Mouse (Mus musculus) ovary, adult 18-20 months (tissue): ENCODE data around the gene Ccdc39.

Experiments used
- DNase-seq: peaks from one replicate; pipeline ENCODE4 v3.0.0; 2022; ENCODE audit warnings: low spot score, mixed read lengths

The Ccdc39 gene

DNA sequence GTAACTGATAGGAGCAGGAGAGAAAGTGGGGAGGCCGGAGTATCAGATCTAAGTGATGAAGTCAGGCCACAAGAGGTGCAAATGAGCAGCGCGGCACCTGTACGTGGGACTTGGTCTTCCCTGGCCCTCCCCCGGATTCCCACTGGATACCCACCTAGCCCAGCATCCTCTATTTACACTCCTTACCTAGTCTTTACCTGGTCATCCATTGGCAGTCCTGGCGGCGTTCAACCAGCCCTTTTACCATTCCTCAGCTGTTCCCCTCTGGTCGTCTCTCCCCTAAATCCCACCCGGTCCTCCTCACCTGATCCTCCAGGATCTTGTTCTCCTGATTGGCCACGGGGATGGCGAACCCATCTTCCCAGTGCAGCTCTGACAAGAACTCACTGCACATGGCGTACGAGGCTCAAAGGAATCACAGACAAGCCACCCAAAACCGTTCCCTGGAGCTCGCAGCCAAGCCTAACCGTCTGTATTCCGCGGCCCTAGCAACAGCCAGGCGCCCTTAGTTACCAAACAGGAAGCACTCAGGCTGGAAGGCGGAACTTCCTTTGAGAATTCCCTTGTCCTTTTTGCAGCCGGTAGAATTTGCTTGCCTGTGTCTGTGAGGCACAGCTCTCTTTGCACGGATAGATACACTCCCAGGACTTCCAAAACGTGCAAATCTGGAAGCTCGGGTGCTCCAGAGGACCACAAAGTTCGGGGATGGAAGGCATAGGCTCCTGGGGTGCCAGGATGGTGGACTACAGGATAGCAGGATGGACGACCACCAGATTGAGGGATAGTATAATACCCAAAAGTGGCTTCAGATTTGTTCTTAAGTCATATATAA, at the start of gene Ccdc39:
TSS of gene Ccdc39 (minus strand) at position 510 of the 832 bp plus-strand sequence.
- peak; percentile 52 for DNase-seq

DNA sequence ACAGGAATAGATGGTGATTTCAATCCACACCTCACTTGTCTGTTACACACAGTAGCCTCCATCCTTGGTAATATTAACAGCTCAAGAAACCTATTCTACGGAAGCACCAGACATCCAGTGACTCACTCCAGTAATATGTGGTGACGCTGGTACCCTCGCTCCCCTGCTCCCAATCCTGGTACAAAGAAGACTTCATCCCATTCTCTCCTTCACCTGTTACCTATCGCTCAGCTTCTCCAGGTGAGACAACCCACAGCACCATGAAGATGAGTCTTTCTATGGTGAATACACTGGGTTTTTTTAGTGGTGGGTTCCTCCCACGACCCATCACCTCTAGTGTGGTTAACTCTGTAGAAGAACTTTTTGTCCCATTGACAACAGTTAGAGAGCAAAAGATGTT, 49.3 kb upstream of the Ccdc39 start:
- DNase-seq = no peak

DNA sequence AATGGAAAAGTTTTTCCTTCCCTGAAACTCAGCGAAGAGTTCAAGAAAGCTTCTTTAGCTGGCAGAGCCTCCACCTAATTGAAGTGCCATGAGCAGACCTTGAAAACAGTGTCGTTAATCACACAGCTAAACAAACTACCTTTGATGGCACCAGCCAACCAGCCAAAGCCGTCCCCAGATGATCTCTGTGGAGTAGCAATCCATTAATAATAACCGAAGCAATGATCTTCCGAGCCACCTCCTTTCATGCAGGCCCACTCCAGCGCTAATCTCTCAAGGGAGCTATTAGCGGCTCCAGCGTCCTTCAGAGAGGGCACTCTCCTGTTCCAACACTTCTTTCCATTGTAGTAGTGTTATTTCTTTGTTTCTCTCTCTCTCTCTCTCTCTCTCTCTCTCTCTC, 43.3 kb upstream of the Ccdc39 start:
- no peak for DNase-seq

DNA sequence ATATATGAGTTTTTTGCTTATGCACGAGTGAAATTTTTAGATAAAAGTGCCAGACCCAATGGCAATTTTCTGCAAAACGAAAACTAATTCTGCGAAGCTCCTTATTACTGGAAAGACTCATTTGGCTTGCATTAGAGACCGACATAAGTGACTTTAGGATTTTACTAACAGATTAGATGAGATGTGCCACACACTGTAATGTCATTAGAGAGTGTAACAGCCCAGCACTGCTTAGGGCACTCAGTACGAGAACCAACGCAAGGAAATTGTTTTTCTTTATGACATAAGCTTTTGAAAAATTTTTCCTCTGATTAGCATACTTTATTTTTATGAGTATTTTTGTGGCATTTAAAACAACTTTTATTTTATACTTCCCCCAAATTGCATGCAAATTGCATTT, 39.0 kb upstream of the Ccdc39 start:
- DNase-seq = no peak

DNA sequence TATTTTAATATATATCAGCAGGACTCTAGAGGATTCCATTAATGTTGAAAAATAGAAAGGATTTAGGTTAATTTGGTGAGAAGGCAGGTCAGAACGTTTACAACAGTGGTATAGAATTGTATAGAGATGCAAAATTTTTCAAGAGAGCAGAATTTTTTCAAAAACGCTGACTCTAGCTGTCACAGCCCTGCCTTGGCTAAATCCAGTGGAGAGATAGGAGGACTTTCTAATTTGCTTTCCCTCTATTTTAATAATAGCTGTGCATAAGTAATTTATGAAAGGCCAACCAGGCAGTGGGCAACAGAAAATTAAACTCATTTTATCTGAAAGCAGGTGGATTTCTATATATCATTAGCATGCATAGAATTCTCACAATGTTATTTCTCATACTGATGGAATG, 38.6 kb upstream of the Ccdc39 start:
- no peak for DNase-seq

DNA sequence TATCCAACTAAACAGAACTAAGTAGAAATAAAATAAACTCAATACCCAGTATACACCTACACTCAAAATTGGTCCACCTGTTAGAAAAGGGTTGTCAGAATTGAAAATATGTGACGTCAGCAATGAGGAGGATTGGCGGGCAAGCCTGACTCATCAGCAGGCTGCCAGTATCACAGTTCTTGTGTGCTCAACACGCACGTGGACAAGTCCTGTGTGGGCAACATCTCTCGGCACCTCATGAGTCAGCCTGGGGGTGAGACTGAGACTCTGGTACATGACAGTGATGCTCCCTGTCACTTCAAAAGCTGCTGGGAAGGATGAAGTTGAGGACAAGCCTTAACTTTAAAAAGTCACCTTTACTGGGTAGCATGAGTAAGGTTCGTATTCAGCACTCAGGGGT, 34.6 kb upstream of the Ccdc39 start:
- no peak for DNase-seq

DNA sequence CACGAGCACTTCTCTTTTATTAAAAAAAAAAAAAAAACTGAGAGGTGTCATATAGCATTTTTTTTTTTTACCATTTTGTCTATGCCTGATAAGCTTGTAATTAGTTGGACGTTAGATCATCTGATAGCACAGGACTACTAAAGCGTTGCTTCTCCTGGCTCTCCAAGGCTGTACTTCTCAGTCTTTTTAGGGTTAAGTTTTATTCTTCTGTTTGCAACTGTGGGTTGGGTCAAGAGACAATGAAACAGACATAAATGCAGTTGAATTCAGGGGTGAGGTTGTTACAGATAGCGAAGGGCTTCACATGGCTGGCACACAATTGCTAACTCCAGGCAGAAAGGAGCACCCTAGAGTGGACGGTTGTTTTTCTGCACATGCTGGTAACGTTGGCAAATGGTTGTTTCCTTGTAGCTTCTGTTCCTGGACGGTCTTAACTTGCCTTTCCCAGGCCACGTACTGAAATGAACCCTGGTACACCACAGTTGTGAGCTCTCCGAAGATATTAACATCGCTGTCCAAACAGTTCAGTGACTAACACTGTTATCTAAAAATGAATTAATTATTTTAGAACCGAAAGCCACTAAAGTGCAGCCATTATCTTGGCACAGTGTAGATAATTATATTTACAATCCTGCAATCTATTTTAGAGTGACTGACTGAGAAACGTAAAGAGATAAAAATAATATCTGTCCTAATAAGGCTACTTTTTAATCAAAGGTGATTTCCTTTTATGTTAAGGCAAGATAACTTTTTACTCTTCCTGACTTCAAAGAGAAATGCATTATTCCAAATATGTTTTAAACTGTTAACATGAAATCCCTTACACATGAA, 30.6 kb upstream of the Ccdc39 start:
- DNase-seq = no peak

DNA sequence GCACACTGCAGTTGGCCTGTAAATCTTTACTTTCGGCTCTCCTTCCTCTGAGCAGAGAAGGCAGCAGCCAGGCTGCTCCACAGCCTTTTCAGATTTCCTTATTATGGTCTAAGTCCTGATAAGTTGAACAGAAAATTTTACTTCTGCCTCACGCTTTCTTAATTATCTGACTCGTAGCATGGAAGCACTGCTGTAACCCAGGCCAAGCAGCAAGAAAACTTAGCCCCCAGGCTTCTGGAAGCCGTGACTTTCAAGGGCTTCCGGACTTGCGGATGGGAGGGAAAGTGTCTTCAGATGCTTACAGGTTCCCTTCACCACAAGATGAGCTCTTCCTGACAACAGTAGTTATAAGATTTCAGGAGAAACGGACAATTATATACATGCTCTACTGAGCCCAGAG, 29.7 kb upstream of the Ccdc39 start:
- no peak for DNase-seq

DNA sequence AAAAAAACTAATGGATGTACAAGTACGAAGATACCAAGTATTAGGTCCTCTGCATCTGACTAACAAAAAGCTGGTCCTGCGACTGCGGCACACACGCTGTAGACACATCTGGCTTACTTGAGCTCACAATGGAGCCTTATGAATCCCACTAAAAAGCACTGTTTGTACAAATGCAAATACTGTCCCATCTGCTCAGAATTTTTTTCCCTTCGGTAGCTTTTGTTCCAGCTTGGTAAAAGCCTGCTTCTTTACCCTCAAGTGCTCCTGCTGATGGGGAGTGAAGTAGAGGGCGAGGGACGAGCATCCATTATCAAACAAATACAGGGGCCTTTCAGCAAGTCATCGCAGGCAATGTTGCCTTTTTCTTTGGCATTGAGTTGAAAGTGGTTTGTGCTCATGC, 29.3 kb upstream of the Ccdc39 start:
- no peak for DNase-seq

DNA sequence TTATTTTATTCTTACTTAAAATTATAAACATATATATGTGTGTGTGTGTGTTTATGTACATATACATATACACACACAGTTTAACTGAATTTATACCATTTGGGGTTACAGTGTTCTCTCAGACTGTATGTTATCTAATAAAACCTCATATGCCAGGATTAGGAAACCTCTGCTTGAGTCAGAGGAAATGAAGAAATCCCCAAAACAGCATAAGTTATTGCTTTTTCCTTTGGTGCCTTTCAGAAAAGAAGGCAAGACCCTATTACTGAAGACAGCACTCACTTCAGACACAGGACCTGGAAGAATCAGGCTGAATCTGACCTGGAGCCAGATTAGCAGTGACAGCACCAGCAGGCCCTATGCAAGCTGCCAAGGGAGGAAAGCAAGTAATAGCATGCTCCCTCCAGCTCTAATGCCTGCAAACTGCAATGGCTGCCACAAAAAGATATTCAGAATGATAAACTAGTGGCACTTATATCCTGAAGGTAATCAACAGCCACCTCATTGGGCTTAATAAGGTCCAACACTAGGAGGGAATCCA, 20.0 kb upstream of the Ccdc39 start:
- no peak for DNase-seq

DNA sequence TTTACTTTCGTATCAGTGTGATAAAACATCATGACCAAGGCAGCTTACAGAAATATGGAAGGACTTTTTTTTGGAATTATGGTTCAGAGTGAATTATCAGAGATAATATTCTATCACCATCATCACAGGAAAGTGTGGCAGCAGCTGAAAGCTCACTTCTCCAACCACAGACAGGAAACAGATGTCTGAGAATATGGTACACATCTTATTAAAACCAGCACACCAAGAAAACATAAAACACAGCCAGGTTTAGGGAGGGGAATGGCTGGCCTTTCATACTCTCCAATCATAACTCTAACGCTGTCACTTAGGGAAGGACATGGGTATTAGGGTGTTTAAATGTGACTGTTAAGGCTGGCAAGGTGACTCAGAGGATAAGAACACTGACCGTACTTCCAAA, 14.8 kb upstream of the Ccdc39 start:
- DNase-seq = no peak

DNA sequence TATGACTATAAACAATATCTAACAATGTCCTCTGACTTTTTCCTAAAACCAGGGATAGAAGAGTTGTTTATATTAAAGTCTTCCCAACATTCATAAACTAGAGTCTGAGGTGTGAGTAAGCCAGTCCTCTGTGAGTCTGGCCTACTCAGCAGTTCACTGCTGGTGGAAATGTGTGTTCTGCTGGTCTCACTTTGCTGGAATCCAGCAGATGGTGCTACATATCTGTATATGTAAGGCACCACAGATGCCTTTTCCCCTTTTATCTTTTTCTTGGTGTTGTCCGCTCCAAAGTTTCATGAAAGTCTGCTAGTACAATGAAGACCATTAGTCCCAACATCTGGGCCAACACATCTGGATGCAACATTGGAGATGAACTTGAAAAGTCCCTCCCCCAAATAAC, 9.0 kb upstream of the Ccdc39 start:
- DNase-seq = no peak

DNA sequence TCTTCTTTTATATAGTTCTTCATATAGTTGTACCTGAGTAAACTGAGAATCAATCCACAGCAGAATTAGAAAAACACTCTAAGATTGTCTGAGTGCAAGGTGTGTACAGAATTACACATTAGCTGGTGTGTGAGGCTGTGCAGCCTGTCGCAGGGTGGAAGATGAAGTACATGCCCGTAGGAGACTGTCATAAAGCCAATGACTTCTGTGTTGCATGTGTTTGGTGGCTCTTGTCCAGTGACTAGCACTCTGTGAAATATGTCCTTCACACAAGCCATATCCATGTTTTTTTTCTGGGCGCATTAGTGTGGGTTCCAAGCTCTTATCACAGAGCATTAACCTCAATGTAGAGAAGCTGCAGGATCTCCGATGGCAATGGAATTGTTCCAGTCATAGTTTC, 6.7 kb upstream of the Ccdc39 start:
- no peak for DNase-seq

DNA sequence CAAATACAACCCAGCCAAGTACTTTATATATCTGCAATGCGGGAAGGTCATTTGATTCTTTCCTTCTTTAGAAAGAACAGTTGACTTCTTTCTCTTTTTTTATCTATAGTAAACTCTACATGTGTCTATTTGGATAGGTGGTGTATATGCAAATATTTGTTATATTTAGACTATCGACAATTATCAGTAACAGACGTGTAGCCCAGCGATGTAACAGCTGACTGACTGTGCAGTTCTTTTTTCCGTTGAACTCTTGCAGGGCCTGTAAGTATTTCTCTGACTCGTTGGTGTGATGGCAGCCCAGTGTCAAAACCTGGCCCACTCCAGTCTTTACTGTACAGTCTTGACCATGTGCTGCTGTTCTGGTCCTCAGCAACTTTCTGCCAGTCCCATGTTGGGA, 2.5 kb upstream of the Ccdc39 start:
- no peak for DNase-seq

DNA sequence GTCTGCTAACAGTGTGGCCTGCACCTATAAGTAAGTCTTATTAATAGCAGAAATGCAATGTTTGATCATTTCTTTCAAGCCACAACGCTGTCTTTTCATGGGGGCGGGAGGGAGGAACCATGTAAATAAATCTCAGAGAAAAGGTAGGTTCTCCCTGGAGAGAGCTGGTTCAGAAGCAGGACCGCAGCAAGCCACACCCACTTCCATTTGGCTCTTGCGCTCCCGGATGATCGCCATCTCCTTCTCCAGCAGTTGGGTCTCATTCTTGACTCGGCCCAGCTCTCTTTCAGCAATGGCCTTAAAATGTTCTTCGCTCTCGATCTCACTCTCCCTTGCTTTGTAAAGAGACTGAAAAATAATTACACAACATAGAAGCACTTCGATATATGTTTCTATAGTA, 5.2 kb downstream of the Ccdc39 start:
- no peak for DNase-seq

DNA sequence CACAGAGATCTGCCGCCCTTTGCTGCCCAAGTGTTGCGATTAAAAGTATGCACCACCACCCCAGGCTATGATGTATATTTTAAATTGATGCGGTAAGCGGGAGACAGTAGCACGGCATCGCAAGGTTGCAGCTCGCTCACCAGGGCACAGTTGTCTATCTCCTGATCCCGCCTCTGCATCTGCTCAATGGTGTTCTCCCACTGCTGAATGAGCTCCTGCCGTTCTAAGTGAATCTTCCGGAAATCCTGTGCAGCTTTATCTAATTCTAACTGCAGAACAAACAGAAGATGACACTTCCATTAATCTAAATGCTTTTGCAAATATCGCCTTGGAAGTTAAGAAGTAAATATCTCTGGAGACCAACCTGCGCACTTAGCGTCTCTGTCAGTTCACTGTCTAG, 7.5 kb downstream of the Ccdc39 start:
- DNase-seq = no peak

DNA sequence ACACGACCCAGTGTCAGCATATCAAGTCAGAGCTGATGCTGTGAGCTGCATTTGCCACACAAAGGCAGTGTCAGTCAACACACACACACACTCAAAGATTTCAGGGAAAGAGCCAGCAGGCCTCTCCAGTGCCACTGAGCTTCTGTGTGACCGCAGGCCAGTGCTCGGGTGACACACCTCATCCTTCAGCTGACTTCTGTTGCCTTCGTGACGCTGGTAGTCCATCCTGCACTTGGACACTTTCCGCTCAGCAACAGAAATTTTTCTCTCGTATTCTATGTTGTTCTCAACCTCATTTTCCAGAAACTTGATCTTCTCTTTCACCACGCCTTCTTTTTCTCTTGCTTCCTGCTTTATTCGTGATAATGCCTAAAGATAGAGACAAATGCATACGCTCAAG, 11.8 kb downstream of the Ccdc39 start:
- no peak for DNase-seq

DNA sequence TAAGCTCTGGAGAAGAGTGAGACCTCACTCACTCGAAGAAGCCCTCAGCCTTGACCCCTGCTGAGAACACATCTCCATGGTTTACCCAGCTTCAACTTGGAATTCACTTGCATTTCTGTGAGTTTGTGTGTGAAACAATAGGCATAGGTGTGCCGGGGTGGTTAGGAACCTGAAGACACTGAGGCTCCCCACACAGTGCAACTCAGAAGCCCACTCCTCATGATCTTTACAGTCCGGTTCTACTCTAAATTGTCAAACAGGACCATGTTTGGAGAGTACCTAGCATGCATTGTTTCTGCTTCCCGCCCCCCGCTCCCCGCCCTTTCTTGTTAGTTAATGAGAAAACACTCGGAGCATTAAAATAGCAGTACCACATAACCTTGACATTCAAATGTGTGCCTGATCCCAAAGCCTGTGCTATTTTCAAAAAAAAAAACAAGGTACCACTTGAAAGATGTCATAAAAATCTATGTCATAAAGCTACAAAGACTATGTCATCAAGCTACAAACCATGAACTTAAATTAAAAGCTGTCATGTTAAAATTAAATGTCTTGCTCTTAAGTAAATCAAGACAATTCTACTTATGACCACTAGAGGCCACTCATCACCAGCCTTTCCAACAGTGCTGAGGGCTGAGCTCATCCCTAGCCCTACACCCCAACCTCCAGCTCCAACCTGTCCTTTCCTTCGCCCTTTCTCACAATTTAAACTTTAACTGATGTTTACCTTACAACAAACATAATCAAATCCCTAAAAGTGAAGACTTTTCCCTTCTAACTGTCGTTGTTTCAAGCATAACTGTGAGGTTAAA, 19.8 kb downstream of the Ccdc39 start:
- no peak for DNase-seq

DNA sequence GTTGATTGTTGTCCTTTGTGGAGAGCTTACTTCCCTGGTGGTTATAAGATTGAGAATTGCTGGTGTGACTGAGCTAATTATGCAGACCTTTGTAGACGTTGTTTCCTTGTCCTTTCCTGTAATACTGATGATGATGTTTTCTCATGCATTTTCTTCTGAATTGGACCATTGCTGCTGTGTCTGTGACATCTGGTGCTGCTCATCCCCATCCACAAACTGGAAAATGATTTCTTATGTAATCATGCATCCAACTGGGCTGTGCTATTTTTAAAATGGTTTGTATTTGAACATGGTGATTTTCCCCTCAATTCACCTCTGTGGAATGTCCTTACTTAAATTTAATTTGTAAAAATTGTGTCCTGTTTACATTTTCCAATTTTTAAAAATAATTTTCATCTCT, 37.0 kb downstream of the Ccdc39 start:
- DNase-seq = no peak

DNA sequence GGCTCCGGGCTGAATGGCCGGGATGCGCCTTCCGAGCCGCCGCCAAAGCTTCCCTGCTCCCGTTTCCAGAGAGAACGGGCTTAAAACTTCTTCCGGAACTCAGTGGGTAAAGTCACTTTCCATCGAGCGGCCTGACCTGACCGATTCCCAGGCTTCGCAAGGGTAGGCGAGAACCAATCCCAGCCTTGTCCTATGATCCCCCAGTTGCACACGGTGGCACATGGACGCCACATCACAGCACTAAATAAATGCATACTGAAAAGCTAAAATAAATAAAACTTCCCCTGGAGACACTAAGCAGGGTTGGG, 43.6 kb downstream of the Ccdc39 start:
- DNase-seq = no peak

DNA sequence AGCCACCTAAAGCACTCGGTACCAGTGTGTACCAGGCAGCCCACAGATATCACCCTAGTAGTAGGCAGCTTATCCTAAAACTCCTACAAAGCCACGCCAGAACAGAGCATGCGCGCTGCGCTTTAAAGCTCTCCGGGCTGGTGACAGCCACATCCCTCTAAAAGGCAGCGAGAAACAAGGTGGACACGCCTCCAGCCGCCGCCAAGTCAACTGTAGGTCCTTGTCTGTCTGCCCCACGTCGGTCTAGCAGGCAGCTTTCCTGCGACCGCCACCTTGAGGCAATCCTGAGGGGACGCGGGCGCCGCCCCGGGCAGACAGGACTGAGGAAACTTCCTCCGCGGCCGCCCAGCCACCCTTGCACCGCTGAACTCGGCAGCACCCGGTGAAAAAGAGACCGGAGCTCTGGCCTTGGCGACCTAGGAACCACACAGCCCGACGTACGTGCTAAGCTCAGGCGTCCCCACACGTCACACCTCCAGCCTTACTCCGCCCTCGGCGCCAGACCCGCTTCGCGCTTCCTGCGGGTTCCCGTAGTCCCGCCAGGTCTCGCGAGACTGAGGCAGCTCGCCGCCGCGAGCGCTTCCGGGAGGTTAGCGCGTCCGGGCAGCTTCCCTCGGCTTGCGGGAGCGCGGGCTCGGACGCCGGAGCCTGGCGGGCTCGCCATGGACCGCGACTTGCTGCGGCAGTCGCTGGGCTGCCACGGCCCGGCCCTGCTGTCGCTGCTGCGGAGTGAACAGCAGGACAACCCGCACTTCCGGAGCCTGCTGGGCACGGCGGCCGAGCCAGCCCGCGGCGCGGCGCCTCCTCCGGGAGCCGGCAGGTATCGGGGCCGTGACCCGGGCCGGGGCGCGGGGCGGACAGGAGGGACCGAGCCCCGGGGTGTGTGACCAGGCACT, 44.2 kb downstream of the Ccdc39 start, which contains the start of gene Ttc14:
TSS of gene Ttc14 (plus strand) at position 216 of the 896 bp plus-strand sequence.
- DNase-seq = peak; percentile 95
